Mouse (Mus musculus): ENCODE results near the gene Jmjd8.

DNA sequence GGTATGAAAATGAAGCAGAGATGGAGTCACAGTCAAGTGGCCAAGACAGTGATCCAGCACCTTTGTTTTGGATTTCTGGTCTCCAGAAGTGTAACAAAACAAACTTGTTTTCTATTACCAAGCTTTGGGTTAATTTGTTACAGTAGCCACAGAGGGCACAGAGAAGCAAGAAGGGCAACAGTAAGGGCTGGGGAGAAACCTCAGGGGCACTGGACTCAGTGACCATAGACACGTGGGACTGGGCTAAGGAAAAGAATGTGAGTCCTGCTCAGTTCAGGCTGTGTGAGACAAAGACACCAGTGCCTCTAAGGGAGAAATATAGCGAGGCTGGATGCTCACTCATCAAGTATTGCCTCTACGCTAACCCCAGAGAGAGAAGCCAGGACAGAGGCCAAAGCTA is 44.0 kb downstream of the Jmjd8 start:
- no peak for TF ChIP-seq CTCF (IDR thresholded peaks at IDR 0.05; ENCODE audit: low read depth)
- no peak for TF ChIP-seq EP300 (IDR thresholded peaks at IDR 0.05; ENCODE audit: low read depth)

Measured in heart, postnatal 0 days (tissue).